Mouse (Mus musculus) monocyte, adult 2 months (primary cell): ENCODE data around the gene Atg5.
A peak's percentile ranks its signal among the peaks of the same experiment; 100 is the strongest.
"Not testable (repeated sequence)": the region's sequence is repeated elsewhere in the genome, so short reads cannot be mapped to it uniquely, and the experiment has no call there.

Experiments used
- DNase-seq, 2 experiments: peaks; one replicate each; pipeline ENCODE4 v3.0.0; 2022; ENCODE audit warnings: low spot score in 2 of 2, low read depth in 1 of 2

Atg5 gene

GRCm38 (mm10) chr10:44309250-44309649 lies 41.1 kb downstream of the Atg5 start:
- DNase-seq = no peak

- no peak for DNase-seq
These were observed 47.1 kb downstream of the Atg5 start for GRCm38 (mm10) chr10:44315276-44315675.

DNA sequence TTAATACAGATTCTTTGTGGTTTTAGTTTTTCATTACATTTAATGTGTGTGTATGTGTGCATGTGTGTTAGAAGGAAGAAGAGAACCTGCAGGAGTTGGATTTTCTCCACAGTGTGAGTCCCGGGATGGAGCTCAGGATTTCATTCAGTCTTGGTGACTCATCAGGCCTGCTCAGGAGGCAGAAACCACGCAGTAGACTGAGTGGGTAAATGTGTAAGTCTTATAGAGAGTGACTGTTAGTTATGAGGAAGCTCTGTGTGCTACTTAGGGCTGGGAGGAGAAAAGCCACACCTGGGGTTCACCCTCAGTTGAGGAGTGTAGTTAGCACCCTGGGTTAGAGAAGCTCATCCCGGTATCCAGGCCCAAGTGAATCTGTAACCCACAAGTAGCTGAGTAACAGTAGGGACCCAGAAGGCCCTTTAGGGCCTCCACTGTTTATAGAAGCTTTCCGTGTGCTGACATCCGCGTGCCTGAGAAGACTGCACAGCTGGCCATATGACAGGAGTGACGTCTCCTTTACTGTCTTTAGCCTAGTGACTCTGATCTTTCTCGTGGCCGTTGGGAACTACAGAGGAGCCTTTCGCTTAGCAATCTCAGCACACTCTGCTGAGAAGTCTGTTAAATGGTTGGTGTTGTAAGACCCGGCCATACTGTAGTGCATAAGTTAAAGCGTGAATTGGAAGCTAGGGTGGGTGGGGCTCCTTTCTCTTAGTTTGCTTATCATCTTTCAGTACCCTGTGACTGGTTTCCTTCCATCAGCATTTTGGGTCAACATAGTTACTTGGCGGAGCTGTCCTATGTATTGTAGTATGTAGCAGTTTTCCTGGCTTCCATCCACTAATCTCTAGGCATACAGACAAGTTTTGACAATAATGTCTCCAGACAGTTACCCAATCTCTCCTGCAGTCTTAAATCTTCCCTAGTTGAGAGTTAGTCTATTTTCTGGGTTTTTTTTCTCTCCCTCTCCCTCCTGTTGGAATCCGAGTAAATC lies 48.4 kb downstream of the Atg5 start:
- DNase-seq = no peak

DNA sequence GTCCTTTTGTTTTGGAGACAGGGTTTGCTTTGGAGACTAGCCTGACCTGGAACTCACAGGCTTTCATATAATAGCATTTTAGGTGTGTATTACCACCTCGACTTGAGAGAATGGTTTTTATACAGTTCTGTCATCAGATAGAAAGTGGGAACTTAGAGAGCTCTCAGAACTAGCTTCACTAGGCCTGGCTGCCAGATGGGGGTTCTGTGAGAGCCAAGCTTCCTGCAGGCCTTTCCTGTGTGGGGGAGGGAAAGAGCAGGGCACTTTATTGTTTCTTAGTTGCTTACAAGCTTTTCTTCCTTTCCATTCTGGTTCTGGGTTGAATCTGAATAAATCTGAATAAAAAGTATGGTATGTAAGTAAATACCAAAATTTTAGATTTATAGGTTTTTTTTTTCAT lies 54.0 kb downstream of the Atg5 start:
- DNase-seq = no peak

DNA sequence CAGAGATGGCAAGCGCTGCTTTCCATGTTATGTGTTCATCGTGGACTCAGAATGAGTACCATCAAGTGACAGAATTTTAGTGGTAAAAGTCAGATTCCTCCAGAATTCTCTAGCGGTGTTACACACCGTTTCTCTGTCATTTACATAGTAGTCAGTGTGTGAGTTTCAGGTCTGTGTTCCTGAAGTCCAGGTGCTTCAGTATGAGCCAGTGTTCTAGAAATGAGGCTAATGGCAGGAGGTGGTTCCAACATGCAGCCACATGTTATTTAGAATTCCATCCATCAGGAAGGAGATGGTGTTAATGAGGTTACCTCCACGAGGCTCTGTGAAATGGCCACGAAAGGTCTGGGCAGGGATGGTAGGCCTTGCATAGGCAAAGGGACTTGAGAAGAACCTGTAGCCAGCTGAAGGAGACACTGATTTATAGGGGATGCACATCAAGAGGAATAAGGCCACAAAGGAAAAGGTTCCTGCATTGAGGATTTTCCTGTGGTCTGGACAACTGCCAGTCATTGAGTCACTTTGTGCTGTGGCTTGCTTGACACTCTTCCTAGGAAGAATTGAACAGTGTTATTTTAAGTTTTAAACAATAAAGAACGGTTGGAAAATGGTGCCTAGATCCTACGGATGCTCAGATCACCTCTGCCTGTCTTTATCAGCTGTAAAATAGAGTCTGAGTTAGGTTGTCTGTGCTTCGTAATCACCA lies 55.1 kb downstream of the Atg5 start:
- no peak for DNase-seq

DNA sequence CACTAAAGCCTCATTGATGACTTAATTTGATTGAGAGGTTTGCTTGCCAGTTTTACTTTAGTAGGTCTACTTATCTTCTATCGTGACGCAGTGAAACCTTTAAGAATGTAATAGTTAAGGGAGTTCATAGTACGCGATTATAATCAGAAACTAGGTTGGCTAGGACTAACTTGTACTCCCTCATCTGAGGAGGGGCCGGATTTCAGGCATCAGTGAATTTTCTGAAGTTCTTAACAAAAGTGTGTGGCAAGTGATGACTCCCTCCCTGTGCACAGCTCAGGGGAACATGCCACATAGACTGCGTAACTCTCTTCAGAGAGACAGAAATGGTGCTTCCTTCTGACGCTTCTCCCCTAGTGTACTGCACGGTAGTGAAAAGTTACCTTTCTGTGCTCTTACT lies 55.7 kb downstream of the Atg5 start:
- DNase-seq = no peak

DNA sequence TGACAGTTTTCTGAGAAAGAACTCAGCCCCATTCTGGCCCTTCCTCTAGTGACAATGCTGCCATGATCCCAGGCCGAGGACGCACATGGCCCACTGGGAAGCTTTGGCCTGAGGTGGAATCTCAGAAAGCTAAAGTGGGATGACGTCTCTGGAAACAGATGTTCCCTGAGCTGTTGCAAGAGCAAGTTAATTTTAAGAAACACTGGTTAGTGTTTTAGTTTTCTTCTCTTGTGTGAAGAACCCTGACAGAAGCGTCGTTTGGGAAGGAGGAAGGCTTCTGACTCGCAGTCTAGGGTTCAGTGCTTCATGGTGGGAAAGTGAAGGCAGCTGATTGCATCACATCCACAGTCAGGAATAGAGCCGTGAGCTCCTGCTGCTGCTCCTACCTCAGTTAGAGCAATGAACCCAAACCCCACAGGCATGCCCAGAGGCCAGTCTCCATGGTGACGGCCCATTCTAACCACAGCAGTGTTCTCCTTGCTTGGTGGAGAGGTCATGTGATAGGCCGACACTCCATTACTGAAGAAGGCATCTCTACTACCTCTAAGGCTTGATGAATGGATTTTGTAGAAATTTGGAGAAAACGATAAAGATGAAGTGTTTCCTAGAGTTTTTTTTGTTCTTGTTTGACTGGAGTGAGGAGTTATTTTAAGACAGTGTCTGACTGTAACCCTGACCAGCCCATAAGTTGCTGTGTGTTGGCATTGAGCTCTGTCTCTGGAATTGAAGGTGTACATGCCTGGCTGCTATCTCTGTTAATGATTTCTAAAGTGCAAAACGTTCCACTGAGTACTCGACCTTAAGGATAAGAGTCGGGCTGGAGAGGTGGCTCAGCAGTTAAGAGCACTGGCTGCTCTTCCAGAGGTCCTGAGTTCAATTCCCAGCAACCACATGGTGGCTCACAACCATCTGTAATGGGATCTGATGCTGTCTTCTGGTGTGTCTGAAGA lies 57.7 kb downstream of the Atg5 start:
- DNase-seq = no peak

- DNase-seq = peak; percentile 19
These were observed 58.9 kb downstream of the Atg5 start for GRCm38 (mm10) chr10:44327057-44327456.

DNA sequence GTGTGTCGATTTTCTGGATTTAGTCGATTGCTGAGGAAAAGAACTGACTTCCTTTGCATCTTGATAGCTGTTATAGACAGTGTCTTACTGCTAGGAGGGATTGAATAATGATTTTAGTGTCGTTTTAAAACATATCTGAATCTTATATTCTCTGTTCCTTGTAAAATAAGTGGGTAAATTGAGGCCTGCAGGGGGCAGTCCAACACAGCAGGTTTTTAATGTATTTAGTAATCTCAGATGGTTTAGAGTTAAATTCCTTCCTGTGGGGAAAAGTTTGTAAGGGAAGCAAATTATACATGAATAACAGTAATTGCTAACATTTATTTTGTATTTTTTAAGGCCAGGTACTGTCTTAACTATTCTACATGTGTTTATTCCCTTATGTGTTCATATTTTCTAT lies 60.2 kb downstream of the Atg5 start:
- DNase-seq = no peak

DNA sequence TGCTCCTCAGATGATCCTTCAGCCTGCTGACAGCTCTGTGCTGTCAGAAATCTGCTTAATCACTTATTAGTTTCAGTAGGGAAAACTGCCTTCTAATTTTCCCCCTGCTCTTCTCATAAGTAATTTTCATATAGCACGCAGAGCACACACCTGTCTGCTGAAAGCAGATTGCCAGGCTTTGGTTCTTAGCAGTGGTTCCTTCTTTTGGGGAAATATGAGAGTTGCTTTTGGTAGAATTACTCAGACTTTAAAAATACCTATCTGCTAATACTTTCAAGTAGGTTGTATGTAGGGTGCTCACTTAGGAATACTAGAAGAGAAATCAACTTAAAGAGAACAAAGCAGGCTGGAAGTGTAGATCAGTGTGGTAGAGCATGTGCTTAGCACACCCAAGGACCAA lies 62.6 kb downstream of the Atg5 start:
- no peak for DNase-seq

GRCm38 (mm10) chr10:44331469-44331868 lies 63.3 kb downstream of the Atg5 start:
- no peak for DNase-seq

- DNase-seq = not testable (repeated sequence)
These were observed 64.5 kb downstream of the Atg5 start for GRCm38 (mm10) chr10:44332656-44333055.

DNA sequence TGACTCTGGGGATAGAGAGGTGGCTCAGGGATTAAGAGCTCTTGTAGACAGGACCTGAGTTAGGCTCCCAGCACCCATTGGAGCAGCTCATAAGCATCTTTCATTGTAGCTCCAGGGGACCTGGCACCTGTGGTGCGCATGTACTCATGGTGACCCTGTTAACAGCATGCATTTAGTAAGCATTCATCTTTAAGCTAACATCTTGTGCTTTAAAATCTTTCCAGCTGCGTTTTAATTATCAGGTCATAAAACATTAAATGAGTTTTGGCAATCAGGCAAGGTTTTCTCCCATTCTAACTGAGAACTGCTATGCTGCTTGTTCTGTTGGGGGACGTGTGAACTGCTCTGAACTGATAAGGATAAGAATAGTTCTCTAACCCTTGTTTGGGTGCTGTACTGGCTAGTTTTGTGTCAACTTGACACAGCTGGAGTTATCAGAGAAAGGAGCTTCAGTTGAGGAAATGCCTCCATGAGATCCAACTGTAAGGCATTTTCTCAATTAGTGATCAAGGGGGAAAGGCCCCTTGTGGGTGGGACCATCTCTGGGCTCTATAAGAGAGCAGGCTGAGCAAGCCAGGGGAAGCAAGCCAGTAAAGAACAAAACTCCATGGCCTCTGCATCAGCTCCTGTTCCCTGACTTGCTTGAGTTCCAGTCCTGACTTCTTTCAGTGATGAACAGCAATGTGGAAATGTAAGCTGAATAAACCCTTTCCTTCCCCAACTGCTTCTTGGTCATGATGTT lies 68.7 kb downstream of the Atg5 start:
- DNase-seq = not testable (repeated sequence)

DNA sequence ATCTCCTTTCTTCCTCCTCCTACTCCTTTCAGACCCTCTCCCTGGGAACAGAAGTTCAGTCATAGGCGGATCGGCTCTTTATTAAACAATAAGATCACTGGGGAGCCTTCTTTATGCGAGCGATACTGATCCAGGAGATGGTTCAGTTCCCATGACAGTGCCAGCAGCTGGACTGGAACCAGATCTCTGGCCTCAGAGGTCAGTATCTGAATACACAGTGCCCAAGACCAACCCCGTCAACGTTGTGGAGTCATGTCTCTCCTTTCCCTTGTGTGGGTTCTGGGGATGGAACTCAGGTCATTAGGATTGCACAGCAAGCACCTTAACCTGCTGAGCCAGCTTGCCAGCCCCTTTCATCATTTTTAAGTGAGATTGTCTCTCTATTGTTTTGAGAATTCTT lies 70.4 kb downstream of the Atg5 start:
- DNase-seq = no peak

- DNase-seq = no peak
These were observed 71.2 kb downstream of the Atg5 start for GRCm38 (mm10) chr10:44339326-44339725.

GRCm38 (mm10) chr10:44340928-44341327 lies 72.8 kb downstream of the Atg5 start:
- DNase-seq = no peak

- peak in 1 of 2 experiments; percentile 5 for DNase-seq
These were observed 73.8 kb downstream of the Atg5 start for GRCm38 (mm10) chr10:44341826-44342521.

GRCm38 (mm10) chr10:44343351-44343750 lies 75.2 kb downstream of the Atg5 start:
- no peak for DNase-seq

GRCm38 (mm10) chr10:44347549-44348172 lies 79.5 kb downstream of the Atg5 start:
- DNase-seq = no peak
